Mouse (Mus musculus) lung, postnatal 36 days (tissue): ENCODE measurements around the gene Nlrp4a.
"Not testable (repeated sequence)": the region's sequence is repeated elsewhere in the genome, so short reads cannot be mapped to it uniquely, and the experiment has no call there.

ENCODE experiments used
- DNase-seq: peaks from one replicate; pipeline ENCODE4 v3.0.0; 2022; ENCODE audit warnings: mixed read lengths

Gene Nlrp4a

GRCm38 (mm10) chr7:26434813-26435212, at the start of gene Nlrp4a:
Gene Nlrp4a (plus strand): TSS chr7:26435113.
- no peak for DNase-seq

DNA sequence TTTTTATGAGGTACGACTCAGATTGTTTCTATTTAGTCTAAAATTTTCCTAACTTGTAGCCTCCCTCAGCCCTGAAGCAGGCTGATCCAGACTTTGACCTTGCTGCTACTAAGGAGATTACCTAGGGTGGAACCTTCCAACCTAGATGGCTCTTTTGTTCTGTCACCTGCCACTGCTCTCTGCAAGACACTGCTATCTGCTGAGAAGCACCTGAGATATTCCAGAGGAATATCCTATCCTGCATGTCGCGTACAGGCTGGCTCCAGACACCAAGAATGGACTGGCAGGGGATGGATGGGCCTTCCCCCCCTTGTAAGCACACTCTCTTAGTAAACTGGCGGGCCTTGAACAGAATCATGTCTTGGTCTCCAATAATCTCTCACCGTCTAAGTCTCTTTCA, 48.2 kb upstream of the Nlrp4a start:
- DNase-seq = not testable (repeated sequence)

- not testable (repeated sequence) for DNase-seq
These were observed 43.8 kb upstream of the Nlrp4a start for GRCm38 (mm10) chr7:26391137-26391536.

DNA sequence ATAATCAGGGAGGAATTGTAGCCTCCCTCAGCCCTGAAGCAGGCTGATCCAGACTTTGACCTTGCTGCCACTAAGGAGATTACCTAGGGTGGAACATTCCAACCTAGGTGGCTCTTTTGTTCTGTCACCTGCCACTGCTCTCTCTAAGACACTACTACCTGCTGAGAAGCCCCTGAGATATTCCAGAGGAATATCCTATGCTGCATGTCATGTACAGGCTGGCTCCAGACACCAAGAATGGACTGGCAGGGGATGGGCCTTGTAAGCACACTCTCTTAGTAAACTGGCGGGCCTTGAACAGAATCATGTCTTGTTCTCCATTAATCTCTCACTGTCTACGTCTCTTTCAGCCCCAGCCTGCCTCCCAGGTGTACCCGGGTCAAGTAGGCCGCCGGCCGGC, 43.1 kb upstream of the Nlrp4a start:
- DNase-seq = not testable (repeated sequence)

GRCm38 (mm10) chr7:26403600-26403999, 31.3 kb upstream of the Nlrp4a start, which contains the start of gene Nlrp9c:
Gene Nlrp9c (minus strand): TSS chr7:26403700.
- not testable (repeated sequence) for DNase-seq

GRCm38 (mm10) chr7:26476690-26477089, 41.8 kb downstream of the Nlrp4a start:
- DNase-seq = no peak

DNA sequence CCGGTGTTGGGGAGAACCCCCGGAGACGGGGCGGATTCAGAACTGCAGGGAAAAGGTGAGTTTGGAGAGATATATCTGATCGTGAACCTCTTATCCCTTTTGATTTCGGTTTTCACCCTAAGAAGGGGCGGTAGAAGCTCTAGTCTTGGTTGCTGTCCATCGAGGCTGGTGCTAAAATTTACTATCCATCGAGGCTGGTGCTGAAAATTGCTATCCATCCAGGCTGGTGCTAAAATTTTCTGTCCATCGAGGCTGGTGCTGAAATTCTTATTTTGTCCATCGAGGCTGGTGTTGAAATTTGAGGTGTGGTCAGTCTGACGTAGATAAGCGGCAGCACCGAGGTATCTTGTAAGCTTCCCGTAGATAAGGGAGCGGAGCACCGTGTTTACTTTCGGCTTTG, 54.6 kb downstream of the Nlrp4a start:
- not testable (repeated sequence) for DNase-seq
